ENCODE assay signal across 14 mouse cellular contexts in the genomic region with DNA sequence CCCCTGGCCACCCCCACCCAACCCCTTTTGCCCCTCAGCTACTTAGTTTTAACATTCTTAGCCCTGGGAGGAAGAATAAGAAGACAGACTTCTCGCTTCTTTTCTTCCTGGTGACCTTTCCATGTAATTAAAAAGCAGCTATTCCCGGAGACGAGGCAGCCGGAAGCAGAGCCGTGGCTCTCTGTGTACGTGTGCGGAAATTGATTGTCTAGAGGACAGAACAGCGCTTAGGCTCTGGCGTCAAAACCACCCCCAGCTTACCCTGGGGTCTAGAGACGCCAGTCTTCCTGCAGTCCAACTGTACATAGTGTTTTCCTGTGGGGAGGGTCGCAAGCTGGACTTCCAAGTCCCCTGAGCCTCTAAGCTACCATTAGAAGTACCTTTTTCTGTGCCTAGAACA. TPM values are rescaled to one million over a fixed set of nuclear protein-coding genes. Genes with fewer than 3 reads are reported as not detected.
A peak's percentile ranks its signal among the peaks of the same experiment; 100 is the strongest.
DNase-seq lines count a peak whose midpoint lies in the region; ATAC-seq and TF ChIP-seq lines count a peak whose summit lies in the region.
"Had no signal": no experiment of that assay in that cellular context is flagged by ENCODE, and none has a peak within 500 bp of the region (broad histone marks: within the 10 kb centered on the region; RNA-seq: fewer than 3 reads in every experiment).

No protein-coding gene starts in this region.

- WGBS in heart, embryonic 13.5 days: 52% methylated on average over 11 of the region's 11 CpGs
- WGBS in midbrain, embryonic 12.5 days: 46% methylated on average over 11 of the region's 11 CpGs
- WGBS in midbrain, postnatal 0 days: 30% methylated on average over 11 of the region's 11 CpGs
- WGBS in intestine, embryonic 14.5 days: 24% methylated on average over 11 of the region's 11 CpGs
- 22% methylated on average over 11 of the region's 11 CpGs for WGBS in stomach, embryonic 15.5 days

- H3K27me3 ChIP-seq in heart, embryonic 13.5 days (replicated peaks): no peaks in the 10 kb centered on the region
- no peaks in the 10 kb centered on the region for H3K27me3 ChIP-seq in midbrain, embryonic 12.5 days
- no peaks in the 10 kb centered on the region; the same call in 1 of the 2 replicates for H3K27me3 ChIP-seq in midbrain, postnatal 0 days (ENCODE audit: insufficient read depth, low read length)
- H3K27me3 ChIP-seq in intestine, embryonic 14.5 days (replicated peaks; ENCODE audit: control insufficient read depth, insufficient read depth, low read length): no peaks in the 10 kb centered on the region
- H3K27me3 ChIP-seq in stomach, embryonic 15.5 days (replicated peaks): no peaks in the 10 kb centered on the region
- H3K27me3 ChIP-seq: neural tube, embryonic 12.5 days; Patski had no signal

- H3K4me3 ChIP-seq in heart, embryonic 13.5 days: no peak overlapping the region
- H3K4me3 ChIP-seq in midbrain, embryonic 12.5 days: no peak overlapping the region
- H3K4me3 ChIP-seq in midbrain, postnatal 0 days (ENCODE audit: low read depth, low read length): no peak overlapping the region
- no peak overlapping the region for H3K4me3 ChIP-seq in intestine, embryonic 14.5 days (ENCODE audit: low read depth, low read length)
- no peak overlapping the region for H3K4me3 ChIP-seq in stomach, embryonic 15.5 days (replicated peaks)
- H3K4me3 ChIP-seq: neural tube, embryonic 12.5 days had no signal

- no peak for ATAC-seq in heart, embryonic 13.5 days (ENCODE audit: extremely low read depth, insufficient number of reproducible peaks, low FRiP score, low TSS enrichment)
- no peak for ATAC-seq in midbrain, embryonic 12.5 days (ENCODE audit: low FRiP score, low read depth)
- ATAC-seq in midbrain, postnatal 0 days (ENCODE audit: low FRiP score): no peak
- ATAC-seq in intestine, embryonic 14.5 days (replicated peaks; ENCODE audit: low FRiP score, low TSS enrichment, low read depth): no peak
- no peak; the same call in 1 of the 2 replicates for ATAC-seq in stomach, embryonic 15.5 days (ENCODE audit: insufficient read depth, low FRiP score, low read depth)
- ATAC-seq: Patski had no signal

- no peak overlapping the region for H3K4me2 ChIP-seq in heart, embryonic 13.5 days
- H3K4me2 ChIP-seq in midbrain, embryonic 12.5 days (replicated peaks): no peak overlapping the region
- H3K4me2 ChIP-seq in midbrain, postnatal 0 days (ENCODE audit: low read depth, low read length, poor library complexity, severe bottlenecking): no peak overlapping the region
- no peak overlapping the region for H3K4me2 ChIP-seq in intestine, embryonic 14.5 days (ENCODE audit: low read length)
- H3K4me2 ChIP-seq in stomach, embryonic 15.5 days: no peak overlapping the region
- H3K4me2 ChIP-seq: neural tube, embryonic 12.5 days had no signal

- DNase-seq in heart, postnatal 25 days (ENCODE audit: low spot score): no peak
- no peak for DNase-seq in midbrain, postnatal 0 days (ENCODE audit: low spot score)
- no peak for DNase-seq in intestine, embryonic 14.5 days (ENCODE audit: low spot score)
- no peak for DNase-seq in thymus, postnatal 10 days (ENCODE audit: low spot score in 2 of 2)
- DNase-seq in layer of hippocampus, adult 11-12 months (ENCODE audit: low spot score): no peak
- DNase-seq: B cell, adult 2 months; heart, postnatal 4 days had no signal

- no peak for TF ChIP-seq CTCF in midbrain, postnatal 0 days (IDR thresholded peaks at IDR 0.05)

- H3K36me3 ChIP-seq in heart, embryonic 13.5 days: no peaks in the 10 kb centered on the region
- H3K36me3 ChIP-seq in midbrain, embryonic 12.5 days: no peaks in the 10 kb centered on the region
- H3K36me3 ChIP-seq in midbrain, postnatal 0 days (ENCODE audit: insufficient read depth, low read length): no peaks in the 10 kb centered on the region
- H3K36me3 ChIP-seq in intestine, embryonic 14.5 days (ENCODE audit: control insufficient read depth, insufficient read depth, low read length): no peaks in the 10 kb centered on the region
- no peaks in the 10 kb centered on the region for H3K36me3 ChIP-seq in stomach, embryonic 15.5 days
- H3K36me3 ChIP-seq: neural tube, embryonic 12.5 days had no signal

- H3K4me1 ChIP-seq in heart, embryonic 13.5 days: peaks cover 41% of the 10 kb centered on the region
- H3K4me1 ChIP-seq in midbrain, embryonic 12.5 days: peaks cover 43% of the 10 kb centered on the region
- H3K4me1 ChIP-seq in midbrain, postnatal 0 days (ENCODE audit: insufficient read depth, low read length): peaks cover 9% of the 10 kb centered on the region
- peaks cover 51% of the 10 kb centered on the region for H3K4me1 ChIP-seq in intestine, embryonic 14.5 days (replicated peaks; ENCODE audit: control insufficient read depth, insufficient read depth, low read length)
- H3K4me1 ChIP-seq in stomach, embryonic 15.5 days: peaks cover 60% of the 10 kb centered on the region

- intact Hi-C loops in heart, postnatal 25 days (cut with DNase I): no loop called here

- no peaks in the 10 kb centered on the region for H3K9me3 ChIP-seq in heart, embryonic 13.5 days
- H3K9me3 ChIP-seq in midbrain, embryonic 12.5 days: no peaks in the 10 kb centered on the region
- H3K9me3 ChIP-seq in midbrain, postnatal 0 days (ENCODE audit: low read length): no peaks in the 10 kb centered on the region
- H3K9me3 ChIP-seq in intestine, embryonic 14.5 days (ENCODE audit: control insufficient read depth, low read length): no peaks in the 10 kb centered on the region
- H3K9me3 ChIP-seq in stomach, embryonic 15.5 days: no peaks in the 10 kb centered on the region
- H3K9me3 ChIP-seq: neural tube, embryonic 12.5 days had no signal

- no peak overlapping the region for H3K9ac ChIP-seq in heart, embryonic 13.5 days
- H3K9ac ChIP-seq in midbrain, embryonic 12.5 days (replicated peaks): no peak overlapping the region
- H3K9ac ChIP-seq in midbrain, postnatal 0 days (replicated peaks; ENCODE audit: low read length, poor library complexity, severe bottlenecking): no peak overlapping the region
- 0 out of 2 replicates have a peak overlapping the region, but pooled peaks have one; percentile 2 for H3K9ac ChIP-seq in intestine, embryonic 14.5 days (ENCODE audit: low read length)
- no peak overlapping the region for H3K9ac ChIP-seq in stomach, embryonic 15.5 days
- H3K9ac ChIP-seq: neural tube, embryonic 12.5 days had no signal

- H3K27ac ChIP-seq in heart, embryonic 13.5 days (replicated peaks): peak overlapping the region; percentile 61
- peak overlapping the region; percentile 68 for H3K27ac ChIP-seq in midbrain, embryonic 12.5 days (replicated peaks)
- no peak overlapping the region for H3K27ac ChIP-seq in midbrain, postnatal 0 days (ENCODE audit: low read depth, low read length)
- peak overlapping the region; percentile 95 for H3K27ac ChIP-seq in intestine, embryonic 14.5 days (ENCODE audit: low read depth)
- H3K27ac ChIP-seq in stomach, embryonic 15.5 days: peak overlapping the region; percentile 95
- H3K27ac ChIP-seq: macrophage; neural tube, embryonic 12.5 days had no signal

RNA-seq across cellular contexts. Expression of gene Dlk1, which starts 41.9 kb away (rescaled TPM):
- 103 and 130 TPM in 2 replicates for polyA plus RNA-seq in heart, embryonic 13.5 days (2015; fragmentation: Nextera tagmentation; extraction: Ambion mirVana)
- under 1 TPM; 0.26 to 0.61 TPM for total RNA-seq in heart, postnatal 25 days (2021)
- polyA plus RNA-seq in midbrain, embryonic 12.5 days (2016; fragmentation: Nextera tagmentation; extraction: Ambion mirVana): 87.5 and 95.9 TPM in 2 replicates
- 22.1 and 38.8 TPM in 2 replicates for total RNA-seq in midbrain, postnatal 0 days (2014; rRNA removed)
- polyA plus RNA-seq in midbrain, postnatal 0 days (2015; fragmentation: Nextera tagmentation; extraction: Ambion mirVana): 41.4 and 47.5 TPM in 2 replicates
- 398 and 437 TPM in 2 replicates for polyA plus RNA-seq in intestine, embryonic 14.5 days (2014; fragmentation: Nextera tagmentation; extraction: Ambion mirVana)
- polyA plus RNA-seq in stomach, embryonic 15.5 days (2015; fragmentation: Nextera tagmentation; extraction: Ambion mirVana): 487 and 492 TPM in 2 replicates
- total RNA-seq: common myeloid progenitor, adult 5-6 weeks had no signal
- polyA plus RNA-seq: macrophage, Patski had no signal
